Mouse (Mus musculus) liver, embryonic 14.5 days (tissue): ENCODE measurements around the gene Tada2b. TPM values are rescaled to one million over a fixed set of nuclear protein-coding genes. Genes with fewer than 3 reads are reported as not detected.
A peak's percentile ranks its signal among the peaks of the same experiment; 100 is the strongest.

Experiments
- ATAC-seq: fragments of 200-750 bp; cut with Nextera tagmentation; 2 replicates; pipeline ENCODE4 v1.8.0; 2017; ENCODE audit warnings: moderate number of reproducible peaks, mild to moderate bottlenecking, moderate library complexity; ENCODE audit not compliant: insufficient read depth
- DNase-seq, 3 experiments: peaks; one replicate each; pipeline ENCODE4 v3.0.0-alpha.2; 2012 to 2013; ENCODE audit warnings: low read depth in 3 of 3, low spot score in 3 of 3
- H3K27ac ChIP-seq: fragments of 300-500 bp; sonication (generic); 2 replicates; pipeline ENCODE4 v1.5.1; 2014; ENCODE audit warnings: moderate library complexity, mild to moderate bottlenecking, control low read depth, inconsistent platforms
- H3K27me3 ChIP-seq: fragments of 300-500 bp; sonication (generic); 2 replicates; pipeline ENCODE4 v1.6.1; 2014; ENCODE audit warnings: mild to moderate bottlenecking, low read length, moderate library complexity; ENCODE audit not compliant: control insufficient read depth, insufficient read depth
- H3K36me3 ChIP-seq: fragments of 300-500 bp; sonication (generic); replicated peaks from 2 replicates; pipeline ENCODE4 v1.6.1; 2014; ENCODE audit warnings: low read depth; ENCODE audit not compliant: control insufficient read depth, insufficient read depth
- H3K4me1 ChIP-seq, 2 experiments: fragments of 200-500 bp in 1 of 2; fragments of 300-500 bp in 1 of 2; sonication (generic) in 1 of 2; replicated peaks; 2 replicates each; pipeline ENCODE4 v1.6.1; 2012 to 2014; ENCODE audit warnings: antibody characterized with exemption in 1 of 2, inconsistent platforms in 1 of 2, low read length in 1 of 2; ENCODE audit not compliant: control insufficient read depth in 2 of 2, insufficient read depth in 2 of 2
- H3K4me2 ChIP-seq: fragments of 300-500 bp; sonication (generic); 2 replicates; pipeline ENCODE4 v1.6.1; 2014; ENCODE audit warnings: low read depth, mild to moderate bottlenecking, control low read depth, moderate library complexity
- H3K4me3 ChIP-seq, 2 experiments: fragments of 200-500 bp in 1 of 2; fragments of 300-500 bp in 1 of 2; sonication (generic) in 1 of 2; 2 replicates each; pipeline ENCODE4 v1.5.1; 2012 to 2014; ENCODE audit warnings: low read depth in 2 of 2, low read length in 2 of 2, mild to moderate bottlenecking in 2 of 2, control low read depth in 1 of 2, inconsistent platforms in 1 of 2, moderate library complexity in 1 of 2; ENCODE audit not compliant: insufficient read depth in 1 of 2
- H3K9ac ChIP-seq: fragments of 300-500 bp; sonication (generic); replicated peaks from 2 replicates; pipeline ENCODE4 v1.6.1; 2014; ENCODE audit warnings: mild to moderate bottlenecking, control low read depth, moderate library complexity
- H3K9me3 ChIP-seq: fragments of 300-500 bp; sonication (generic); 2 replicates; pipeline ENCODE4 v1.6.1; 2016; ENCODE audit warnings: low read length, mixed read lengths; ENCODE audit not compliant: control insufficient read depth
- CTCF ChIP-seq: IDR thresholded peaks from 2 replicates; pipeline ENCODE4 v1.5.1; 2016; ENCODE audit warnings: antibody characterized with exemption, low read depth, control low read depth
- EP300 ChIP-seq: IDR thresholded peaks from 2 replicates; pipeline ENCODE4 v1.6.1; 2016; ENCODE audit warnings: antibody characterized with exemption, low read depth
- WGBS: fragments of 180-500 bp; shearing (Covaris S2); extraction: QIAGEN DNeasy Blood & Tissue Kit; methylation state at CpG from one replicate; pipeline ENCODE4 v1.1.7; 2014; ENCODE audit not compliant: insufficient replicate concordance; 5-methylcytosine and 5-hydroxymethylcytosine counted together
- polyA plus RNA-seq, 2 experiments: library from polyadenylated mRNA; depleted of rRNA in 1 of 2; stranded (reverse) in 1 of 2; unstranded in 1 of 2; fragments of >200 nt; fragmentation: Nextera tagmentation in 1 of 2; extraction: Ambion mirVana in 1 of 2; gene quantifications; 2 replicates each; pipeline versions ENCODE4 v1.2.1 to v1.2.3; 2012 to 2014

Gene Tada2b
- polyA plus RNA-seq, 2 experiments, result 1.4 to 4.6 TPM

DNA sequence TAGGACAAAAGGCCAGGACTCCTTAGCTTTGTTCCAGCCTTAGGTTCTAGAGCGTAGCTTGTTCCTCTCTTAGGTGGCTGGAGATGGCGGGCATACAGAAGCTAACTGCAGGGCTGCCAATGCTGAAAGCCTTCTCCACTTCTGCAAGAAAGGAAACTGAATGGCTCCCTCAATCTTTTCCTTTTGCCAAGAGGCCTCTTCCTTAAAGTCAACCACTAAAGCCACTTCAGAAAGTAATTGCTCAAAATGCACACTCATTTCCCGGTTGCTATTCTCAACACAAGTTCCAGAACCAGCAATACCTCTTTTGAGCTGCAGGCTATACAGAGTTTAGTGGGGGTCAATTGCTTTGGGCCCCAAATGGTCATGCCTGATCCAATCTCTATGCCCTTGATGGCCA lies 6.6 kb downstream of the Tada2b start:
- TF ChIP-seq EP300, result no peak
- TF ChIP-seq CTCF, result no peak
- DNase-seq (no peak), ATAC-seq (no peak)
- H3K27me3 ChIP-seq, result no peaks in the 10 kb centered on the region
- no peak overlapping the region for H3K27ac ChIP-seq
- peaks cover 2 to 11% of the 10 kb centered on the region in 2 experiments for H3K4me1 ChIP-seq
- no peak overlapping the region for H3K4me3 ChIP-seq
- no peaks in the 10 kb centered on the region for H3K9me3 ChIP-seq
- H3K36me3 ChIP-seq, result peaks cover 12% of the 10 kb centered on the region
- WGBS, result 43% methylated on average over 3 of the region's 3 CpGs
- no peak overlapping the region for H3K4me2 ChIP-seq
- no peak overlapping the region for H3K9ac ChIP-seq

DNA sequence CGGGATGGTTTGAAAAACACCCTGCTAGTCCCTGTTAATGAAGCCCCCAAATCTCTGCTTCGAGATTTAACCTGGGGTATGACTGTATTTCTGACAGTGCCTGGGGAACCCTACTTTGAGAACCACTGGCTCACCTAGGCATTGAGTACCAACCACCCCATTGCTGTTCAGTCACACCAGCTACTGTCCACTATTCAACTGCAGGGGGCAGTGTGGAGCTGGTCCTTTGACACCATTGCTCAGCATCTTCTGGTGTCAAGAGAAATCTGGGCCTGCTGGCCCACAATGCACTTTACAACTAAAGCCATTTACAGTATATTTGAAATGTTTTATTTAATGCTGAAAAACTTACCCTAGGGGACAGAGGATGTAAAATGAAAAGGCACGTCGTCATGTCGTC lies 9.8 kb downstream of the Tada2b start:
- H3K4me2 ChIP-seq, result no peak overlapping the region
- WGBS, result 79% methylated on average over 5 of the region's 5 CpGs
- peak; percentile 94 for TF ChIP-seq CTCF
- no peak for TF ChIP-seq EP300
- H3K9ac ChIP-seq, result no peak overlapping the region
- H3K9me3 ChIP-seq, result no peaks in the 10 kb centered on the region
- no peaks in the 10 kb centered on the region for H3K27me3 ChIP-seq
- ATAC-seq (0 out of 2 replicates have a peak, but pooled peaks have one; percentile 31), DNase-seq (peak; percentile 55 to 65 (median 61))
- no peak overlapping the region for H3K4me3 ChIP-seq
- peaks cover 0 to 4% of the 10 kb centered on the region in 2 experiments; a peak in 1 of 4 replicates for H3K4me1 ChIP-seq
- peaks cover 44% of the 10 kb centered on the region for H3K36me3 ChIP-seq
- no peak overlapping the region for H3K27ac ChIP-seq

DNA sequence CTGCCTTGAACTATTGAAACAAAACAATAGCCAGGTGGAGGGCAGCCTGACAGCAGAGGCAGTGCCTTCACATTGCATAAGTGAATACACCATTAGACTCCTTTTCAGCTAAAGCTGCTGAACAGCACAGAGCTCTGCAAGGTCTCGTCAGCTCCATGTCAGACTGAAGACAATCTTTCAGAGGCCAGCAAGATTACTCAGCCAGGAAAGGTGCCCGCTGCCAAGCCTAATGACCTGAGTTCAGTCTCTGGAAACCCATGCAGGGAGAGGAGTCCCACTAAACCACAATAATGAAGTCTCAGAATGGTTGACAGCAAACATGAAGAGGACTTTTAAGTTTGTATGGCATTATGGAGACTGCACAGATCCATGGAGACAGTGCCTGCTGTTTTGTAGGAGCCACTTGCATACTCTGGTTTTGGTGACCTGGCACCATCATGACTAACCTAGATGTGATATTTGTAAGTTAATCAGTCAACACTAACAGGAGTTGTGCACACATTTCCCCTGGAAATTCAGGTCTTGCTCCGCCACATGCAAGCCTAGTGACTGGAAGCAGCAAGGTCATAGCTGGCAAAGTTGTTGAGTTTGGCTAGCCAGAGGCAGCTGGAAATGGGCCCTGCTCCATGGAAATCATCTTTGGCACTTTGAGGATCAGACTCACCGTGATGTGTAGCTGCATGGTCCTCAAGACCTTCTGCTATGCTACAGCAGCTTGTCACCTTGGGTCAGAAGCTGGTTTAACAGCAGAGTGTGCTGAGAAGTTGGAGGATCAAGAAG lies 11.0 kb downstream of the Tada2b start:
- DNase-seq, result no peak
- no peak for TF ChIP-seq CTCF
- TF ChIP-seq EP300, result no peak
- 70% methylated on average over 4 of the region's 4 CpGs for WGBS
- Histone ChIP-seq H3K27me3 (no peaks in the 10 kb centered on the region), H3K4me3 (no peak overlapping the region), H3K9me3 (no peaks in the 10 kb centered on the region), H3K4me1 (no peaks in the 10 kb centered on the region), H3K27ac (no peak overlapping the region), H3K9ac (no peak overlapping the region), H3K4me2 (no peak overlapping the region), H3K36me3 (peaks cover 44% of the 10 kb centered on the region)
- ATAC-seq, result no peak

DNA sequence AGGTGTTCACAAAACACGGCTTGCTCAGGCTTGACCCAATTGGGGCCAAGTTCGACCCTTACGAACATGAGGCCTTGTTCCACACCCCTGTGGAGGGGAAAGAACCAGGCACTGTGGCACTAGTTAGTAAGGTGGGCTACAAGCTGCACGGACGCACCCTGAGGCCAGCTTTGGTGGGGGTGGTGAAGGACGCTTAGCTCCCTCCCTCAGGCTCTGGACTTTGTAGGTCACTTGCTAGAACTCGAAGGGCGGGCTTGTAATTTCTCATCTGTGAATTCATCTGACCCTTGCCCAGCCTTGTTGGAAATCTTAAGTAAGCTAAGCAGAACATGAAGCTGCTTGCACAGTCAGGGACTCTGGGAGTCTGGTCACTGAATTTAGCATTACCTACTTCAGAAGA lies 12.9 kb downstream of the Tada2b start:
- no peak overlapping the region for H3K27ac ChIP-seq
- no peaks in the 10 kb centered on the region for H3K27me3 ChIP-seq
- no peaks in the 10 kb centered on the region for H3K9me3 ChIP-seq
- H3K36me3 ChIP-seq, result peaks cover 42% of the 10 kb centered on the region
- DNase-seq (no peak), ATAC-seq (no peak)
- no peak overlapping the region for H3K4me2 ChIP-seq
- 83% methylated on average over 8 of the region's 8 CpGs for WGBS
- no peak for TF ChIP-seq CTCF
- no peak for TF ChIP-seq EP300
- H3K4me3 ChIP-seq, result no peak overlapping the region
- H3K9ac ChIP-seq, result no peak overlapping the region
- H3K4me1 ChIP-seq, result peaks cover under 1 to 3% of the 10 kb centered on the region in 2 experiments

DNA sequence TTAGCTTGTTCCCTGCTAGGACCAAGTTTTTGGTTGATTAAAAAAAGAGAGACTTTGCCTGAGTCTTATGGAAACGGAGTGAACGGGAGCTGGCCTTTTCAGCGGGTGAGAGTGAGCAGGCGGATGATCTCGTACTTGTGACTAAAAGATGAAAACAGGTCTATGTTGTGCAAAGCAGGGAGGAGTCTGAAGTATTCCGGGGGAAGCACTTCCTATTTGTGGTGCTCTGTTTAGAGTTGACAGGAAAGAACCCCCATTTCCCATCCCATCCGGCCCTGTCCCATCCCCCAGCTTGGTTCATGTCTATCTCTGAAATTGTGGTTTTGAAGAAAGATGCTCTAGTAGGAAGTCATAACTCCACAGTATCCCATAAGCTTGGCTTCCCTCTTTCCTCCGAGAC lies 18.2 kb downstream of the Tada2b start:
- Histone ChIP-seq H3K4me1 (peaks cover 3 to 9% of the 10 kb centered on the region in 2 experiments), H3K4me2 (peak overlapping the region; percentile 98), H3K27ac (peak overlapping the region; percentile 68; the same call in 1 of the 2 replicates), H3K4me3 (peak overlapping the region; percentile 85 to 93), H3K9me3 (no peaks in the 10 kb centered on the region), H3K27me3 (no peaks in the 10 kb centered on the region), H3K9ac (peak overlapping the region; percentile 90), H3K36me3 (peaks cover 16% of the 10 kb centered on the region)
- TF ChIP-seq EP300 (no peak), CTCF (no peak)
- ATAC-seq (no peak), DNase-seq (no peak)
- 3% methylated on average over 8 of the region's 8 CpGs for WGBS
